Mouse (Mus musculus): ENCODE data around the gene Tnxb.

DNA sequence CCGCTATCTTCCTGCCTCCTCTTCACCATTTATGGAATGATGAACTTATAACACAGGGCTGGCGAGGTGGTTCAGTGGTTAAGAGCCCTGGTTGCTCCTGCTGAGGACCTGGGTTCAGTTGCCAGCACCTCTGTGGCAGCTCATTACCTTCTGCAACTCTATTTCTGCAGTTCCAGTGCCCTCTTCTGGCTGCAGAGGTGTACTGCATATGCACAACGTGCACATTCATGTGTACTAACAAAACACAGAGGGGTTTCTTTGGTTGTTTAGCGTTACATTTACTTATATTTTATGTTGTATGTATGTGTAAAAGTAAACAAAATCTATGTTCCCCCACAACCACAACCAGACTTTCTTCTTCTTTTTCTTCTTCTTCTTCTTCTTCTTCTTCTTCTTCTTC lies 52.7 kb downstream of the Tnxb start:
- TF ChIP-seq CTCF (IDR thresholded peaks at IDR 0.05; ENCODE audit: low read depth, low read length) = peak; percentile 44
- TF ChIP-seq POLR2A (IDR thresholded peaks at IDR 0.05; ENCODE audit: extremely low read depth, insufficient read depth, low read length) = no peak

All from liver, adult 2 months (tissue).